Mouse (Mus musculus) adrenal gland, adult (tissue): ENCODE results near the gene Camk1g.

Experiments
- DNase-seq, 2 experiments: peaks; one replicate each; pipeline ENCODE4 v3.0.0; 2022 to 2023; ENCODE audit warnings: low spot score in 1 of 2; ENCODE audit not compliant: inconsistent age in 2 of 2

Gene Camk1g

GRCm38 (mm10) chr1:193334546-193334945, 35.6 kb downstream of the Camk1g start:
- no peak for DNase-seq

- DNase-seq = no peak
Observed at GRCm38 (mm10) chr1:193333776-193334175, 36.3 kb downstream of the Camk1g start.

GRCm38 (mm10) chr1:193332671-193333070, 37.4 kb downstream of the Camk1g start:
- DNase-seq = no peak

- no peak for DNase-seq
Observed at GRCm38 (mm10) chr1:193332018-193332417, 38.1 kb downstream of the Camk1g start.

GRCm38 (mm10) chr1:193330626-193331025, 39.5 kb downstream of the Camk1g start:
- no peak for DNase-seq

GRCm38 (mm10) chr1:193330172-193330571, 39.9 kb downstream of the Camk1g start:
- DNase-seq = peak; percentile 74 to 82

GRCm38 (mm10) chr1:193329557-193329956, 40.5 kb downstream of the Camk1g start:
- DNase-seq = no peak

GRCm38 (mm10) chr1:193327686-193328085, 42.4 kb downstream of the Camk1g start:
- no peak for DNase-seq

- DNase-seq = no peak
Observed at GRCm38 (mm10) chr1:193327216-193327615, 42.9 kb downstream of the Camk1g start.

GRCm38 (mm10) chr1:193326456-193327145, 43.5 kb downstream of the Camk1g start:
- DNase-seq = peak; percentile 36 to 66

GRCm38 (mm10) chr1:193325891-193326290, 44.2 kb downstream of the Camk1g start:
- DNase-seq = no peak

- peak in 1 of 2 experiments; percentile 75 for DNase-seq
Observed at GRCm38 (mm10) chr1:193324224-193324623, 45.9 kb downstream of the Camk1g start.

- DNase-seq = peak in 1 of 2 experiments; percentile 55
Observed at GRCm38 (mm10) chr1:193323686-193324085, 46.4 kb downstream of the Camk1g start.

- no peak for DNase-seq
Observed at GRCm38 (mm10) chr1:193320398-193320797, 49.7 kb downstream of the Camk1g start.

GRCm38 (mm10) chr1:193319721-193320120, 50.4 kb downstream of the Camk1g start:
- DNase-seq = no peak

GRCm38 (mm10) chr1:193317159-193317559, 52.9 kb downstream of the Camk1g start:
- DNase-seq = peak; percentile 65 to 75

GRCm38 (mm10) chr1:193316358-193316750, 53.7 kb downstream of the Camk1g start:
- no peak for DNase-seq

- DNase-seq = peak; percentile 62 to 81
Observed at GRCm38 (mm10) chr1:193315705-193316357, 54.3 kb downstream of the Camk1g start.

- DNase-seq = peak in 1 of 2 experiments; percentile 60
Observed at GRCm38 (mm10) chr1:193311596-193311995, 58.5 kb downstream of the Camk1g start.

GRCm38 (mm10) chr1:193310519-193311085, 59.5 kb downstream of the Camk1g start:
- DNase-seq = peak; percentile 66 to 67

GRCm38 (mm10) chr1:193309785-193310518, 60.1 kb downstream of the Camk1g start:
- DNase-seq = peak in 1 of 2 experiments; percentile 40
